14 mouse cellular contexts compared by ENCODE assay signal in genomic region chr4:107535126-107535525, GRCm38 (mm10).
DNase-seq lines count a peak whose midpoint lies in the region; ATAC-seq and TF ChIP-seq lines count a peak whose summit lies in the region.
"Had no signal": no experiment of that assay in that cellular context is flagged by ENCODE, and none has a peak within 500 bp of the region (broad histone marks: within the 10 kb centered on the region; RNA-seq: fewer than 3 reads in every experiment).

No protein-coding gene starts in this region.

- no peak for TF ChIP-seq POLR2A in heart, adult 2 months (IDR thresholded peaks at IDR 0.05; ENCODE audit: insufficient read depth, low read depth, low read length)

- intact Hi-C loops in heart, adult 2 months (cut with DNase I) = no loop called here

- H3K9me3 ChIP-seq in neural tube, embryonic 15.5 days (replicated peaks) = no peaks in the 10 kb centered on the region
- H3K9me3 ChIP-seq: embryonic facial prominence, embryonic 15.5 days; forebrain, embryonic 15.5 days had no signal

- H3K9ac ChIP-seq in heart, adult 2 months (ENCODE audit: low read depth, low read length) = no peak overlapping the region
- H3K9ac ChIP-seq in neural tube, embryonic 15.5 days (replicated peaks) = no peak overlapping the region
- H3K9ac ChIP-seq: embryonic facial prominence, embryonic 15.5 days; forebrain, embryonic 15.5 days; liver, embryonic 14.5 days had no signal

- peak; percentile 31; the same call in 1 of the 2 replicates for ATAC-seq in neural tube, embryonic 15.5 days (ENCODE audit: low FRiP score)
- ATAC-seq in CD4-positive, CD25-positive, alpha-beta regulatory T cell, adult 4 months = no peak
- ATAC-seq: forebrain, embryonic 15.5 days had no signal

- TF ChIP-seq EP300 in heart, adult 2 months (IDR thresholded peaks at IDR 0.05; ENCODE audit: insufficient read depth, low read depth, low read length) = no peak

- no peaks in the 10 kb centered on the region for H3K36me3 ChIP-seq in heart, adult 2 months (ENCODE audit: control insufficient read depth, insufficient read depth, low read length)
- H3K36me3 ChIP-seq in neural tube, embryonic 15.5 days = no peaks in the 10 kb centered on the region
- H3K36me3 ChIP-seq: embryonic facial prominence, embryonic 15.5 days; forebrain, embryonic 15.5 days had no signal

- TF ChIP-seq CTCF in heart, adult 2 months (IDR thresholded peaks at IDR 0.05) = no peak

- WGBS in heart, adult 2 months = 54% methylated on average over 11 of the region's 11 CpGs
- WGBS in neural tube, embryonic 15.5 days = 54% methylated on average over 11 of the region's 11 CpGs

- no peaks in the 10 kb centered on the region for H3K27me3 ChIP-seq in heart, adult 2 months (ENCODE audit: control insufficient read depth, insufficient read depth, low read length)
- no peaks in the 10 kb centered on the region for H3K27me3 ChIP-seq in neural tube, embryonic 15.5 days (replicated peaks)
- H3K27me3 ChIP-seq: embryonic facial prominence, embryonic 15.5 days; forebrain, embryonic 15.5 days had no signal

- no peak overlapping the region for H3K4me3 ChIP-seq in heart, adult 2 months
- H3K4me3 ChIP-seq in neural tube, embryonic 15.5 days (replicated peaks) = no peak overlapping the region
- H3K4me3 ChIP-seq: embryonic facial prominence, embryonic 15.5 days; forebrain, embryonic 15.5 days; myocyte had no signal

- H3K79me2 ChIP-seq in heart, adult 2 months (replicated peaks; ENCODE audit: control insufficient read depth, insufficient read depth, low read length) = no peaks in the 10 kb centered on the region

- peak; percentile 77 for DNase-seq in heart, adult 11 months
- no peak for DNase-seq in heart, adult 2 months
- no peak for DNase-seq in neural tube, embryonic 10.5 days (ENCODE audit: extremely low spot score, low spot score)
- DNase-seq in cerebellum, adult 8-10 months = peak; percentile 10
- peak; percentile 70 for DNase-seq in kidney, postnatal 14 days
- DNase-seq in Muller cell, postnatal 12 days (ENCODE audit: inconsistent ontology term) = no peak
- DNase-seq: adrenal gland, postnatal 10 days had no signal

- H3K4me2 ChIP-seq in neural tube, embryonic 15.5 days = no peak overlapping the region
- H3K4me2 ChIP-seq: embryonic facial prominence, embryonic 15.5 days; forebrain, embryonic 15.5 days had no signal

- H3K4me1 ChIP-seq in heart, adult 2 months (ENCODE audit: control insufficient read depth, insufficient read depth, low read length) = no peaks in the 10 kb centered on the region
- peaks cover 22% of the 10 kb centered on the region for H3K4me1 ChIP-seq in neural tube, embryonic 15.5 days
- H3K4me1 ChIP-seq: forebrain, embryonic 15.5 days had no signal

- no peak overlapping the region for H3K27ac ChIP-seq in heart, adult 2 months
- H3K27ac ChIP-seq in neural tube, embryonic 15.5 days (replicated peaks) = no peak overlapping the region
- H3K27ac ChIP-seq: embryonic facial prominence, embryonic 15.5 days; forebrain, embryonic 15.5 days; kidney, postnatal 0 days; liver, embryonic 14.5 days had no signal

Comparison
In these comparisons a context has a peak if more than half of its experiments do, and no peak if none do; other contexts are left out.
1. DNase-seq: peak in heart, adult 11 months (single experiment), cerebellum, adult 8-10 months (single experiment) and kidney, postnatal 14 days (single experiment); none in heart, adult 2 months (0 of 2), neural tube, embryonic 10.5 days (single experiment) and Muller cell, postnatal 12 days (single experiment).